Mouse (Mus musculus) frontal cortex, postnatal 36 days (tissue): Measurements from ENCODE around the gene Ccdc34.

ENCODE experiments used
- DNase-seq, 2 experiments: peaks; one replicate each; pipeline ENCODE4 v3.0.0; 2022; ENCODE audit warnings: low spot score in 2 of 2

Ccdc34 gene

GRCm38 (mm10) chr2:110214278-110214677 is 196.7 kb downstream of the Ccdc34 start:
- no peak for DNase-seq

- DNase-seq: no peak
Observed at GRCm38 (mm10) chr2:110214991-110215684, 197.5 kb downstream of the Ccdc34 start.

GRCm38 (mm10) chr2:110215685-110216058 is 198.1 kb downstream of the Ccdc34 start:
- DNase-seq: no peak

- no peak for DNase-seq
Observed at GRCm38 (mm10) chr2:110220492-110220891, 202.9 kb downstream of the Ccdc34 start.

- DNase-seq: no peak
Observed at GRCm38 (mm10) chr2:110222793-110223192, 205.2 kb downstream of the Ccdc34 start.
